Mouse (Mus musculus) liver, postnatal 0 days (tissue): ENCODE data around the gene Actn4.

Experiments
- CTCF ChIP-seq: sonication (generic); IDR thresholded peaks from 2 replicates; pipeline ENCODE4 v1.5.1; 2016; ENCODE audit warnings: antibody characterized with exemption, low read depth
- EP300 ChIP-seq: IDR thresholded peaks from 2 replicates; pipeline ENCODE4 v1.6.1; 2016; ENCODE audit warnings: antibody characterized with exemption, low read depth, mild to moderate bottlenecking

DNA sequence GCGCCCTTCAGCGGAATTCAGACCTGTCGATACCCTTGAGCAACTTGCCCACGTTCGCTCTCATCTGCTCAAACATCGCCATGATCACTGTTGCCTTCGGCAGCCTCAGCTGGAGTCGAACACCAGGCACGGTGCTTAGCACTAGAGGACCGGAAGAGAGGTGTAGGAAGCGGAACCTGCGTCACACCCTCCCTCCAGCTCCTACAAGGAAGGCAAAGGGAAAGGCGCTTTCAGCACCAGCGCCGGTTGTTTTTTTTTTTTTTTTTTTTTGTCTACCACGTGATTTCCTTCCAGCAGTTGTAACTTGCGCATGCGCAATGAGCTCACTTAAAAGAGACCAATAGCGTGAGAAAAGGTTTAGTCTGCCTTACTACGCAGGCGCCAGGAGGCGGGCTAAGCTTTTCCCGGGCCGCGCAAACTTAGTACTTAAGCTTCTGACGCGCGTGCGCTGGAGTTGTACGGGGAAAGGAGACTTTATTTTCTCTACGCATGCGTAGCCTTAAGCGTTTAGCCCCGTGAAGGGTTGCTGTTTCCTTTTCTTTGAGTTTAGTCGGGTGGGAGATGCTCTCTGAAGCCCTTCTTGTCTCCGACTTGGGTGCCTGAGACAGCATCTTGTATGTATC, 19.6 kb upstream of the Actn4 start, which contains the start of the genes Eif3k and Map4k1:
- TF ChIP-seq CTCF (no peak), EP300 (peak; percentile 63; the same call in 1 of the 2 replicates)
